Mouse (Mus musculus) testis, adult 2 months (tissue): Measurements from ENCODE around the gene Cmip.

Experiments
- CTCF ChIP-seq: fragments of 200-500 bp; IDR thresholded peaks from 2 replicates; pipeline ENCODE4 v1.5.1; 2012; ENCODE audit warnings: low read depth, mild to moderate bottlenecking, inconsistent platforms, low read length, moderate library complexity; ENCODE audit not compliant: control insufficient read depth, insufficient read depth, insufficient replicate concordance
- POLR2A ChIP-seq: fragments of 200-500 bp; IDR thresholded peaks from 2 replicates; pipeline ENCODE4 v1.6.1; 2012; ENCODE audit warnings: low read depth, mild to moderate bottlenecking, inconsistent platforms, low read length, moderate library complexity; ENCODE audit not compliant: control insufficient read depth

GRCm38 (mm10) chr8:117265079-117265478 is 8.2 kb downstream of the Cmip start:
- no peak for TF ChIP-seq CTCF
- no peak for TF ChIP-seq POLR2A
